Mouse (Mus musculus): ENCODE measurements around the gene Vrk1.

Gene Vrk1

DNA sequence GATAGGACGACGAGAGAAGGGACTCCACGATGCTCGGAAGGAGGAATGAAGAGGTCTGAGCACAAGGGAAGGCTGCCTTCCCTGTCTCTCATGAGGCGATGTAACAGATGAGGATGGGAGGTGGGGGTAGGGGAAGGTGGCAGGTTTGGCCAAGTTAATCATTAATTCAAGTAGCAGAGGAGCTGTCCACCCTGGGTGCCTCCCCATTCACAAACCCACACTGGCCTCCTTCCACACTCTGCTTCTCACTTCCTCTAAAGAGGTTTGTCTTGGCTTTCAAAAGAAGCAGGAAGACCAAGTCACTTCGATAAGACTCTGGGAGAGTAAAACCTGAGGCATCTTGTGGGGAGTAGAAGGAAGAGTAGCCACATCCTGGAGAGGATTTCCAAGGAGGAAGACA is 5.3 kb upstream of the Vrk1 start:
- no peak for DNase-seq

DNA sequence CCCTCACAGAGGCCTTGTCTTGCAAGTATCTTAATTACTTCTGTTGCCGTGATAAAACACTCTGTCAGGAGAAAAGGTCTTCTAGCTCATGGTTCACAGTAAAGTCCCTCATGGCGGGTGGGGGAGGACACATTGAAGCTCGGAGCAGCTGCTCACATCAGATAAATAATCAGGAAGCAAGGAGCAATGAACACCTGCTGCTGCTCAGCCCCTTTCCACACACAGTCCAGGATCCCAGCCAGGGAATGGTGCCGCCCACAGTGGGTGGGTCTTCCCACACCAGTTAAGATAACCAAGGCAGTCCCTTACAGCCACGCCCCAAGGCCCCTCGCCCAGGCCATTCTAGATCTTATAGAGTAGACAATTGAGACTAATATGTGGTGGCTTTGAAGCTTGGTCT is 3.8 kb upstream of the Vrk1 start:
- DNase-seq, result no peak

DNA sequence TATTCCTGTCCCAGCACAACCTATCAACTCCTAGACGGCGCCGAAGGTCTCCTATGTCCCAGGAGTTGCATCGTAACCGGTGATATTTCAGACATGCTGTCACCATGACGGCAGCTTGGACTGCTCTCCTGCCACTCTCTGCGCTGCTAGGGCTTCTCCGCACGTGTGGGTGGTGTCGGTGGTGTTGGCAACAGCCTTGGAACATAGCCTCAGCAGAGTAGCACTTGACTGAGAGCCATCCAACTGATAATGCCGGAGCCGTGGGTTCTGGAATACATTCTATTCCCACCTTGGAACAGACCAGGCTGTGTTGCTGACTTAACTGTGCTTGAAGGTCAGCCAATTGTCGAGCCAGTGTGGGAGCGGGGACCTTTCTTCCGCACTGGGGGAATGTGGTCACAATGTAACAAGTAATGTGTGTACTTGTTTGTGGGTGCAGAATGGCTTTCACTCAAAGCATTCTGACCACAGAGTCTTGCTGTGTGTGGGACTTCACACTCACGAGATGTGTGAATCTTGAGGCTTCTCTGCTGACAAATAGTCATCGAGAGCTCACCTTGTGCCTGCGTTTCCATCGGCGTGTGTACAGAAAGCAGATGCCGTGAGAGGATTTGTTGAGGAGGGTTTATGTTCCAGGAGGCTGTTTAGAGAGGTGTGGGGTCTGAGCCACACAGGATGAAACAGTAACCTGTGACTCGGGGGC is 1.5 kb upstream of the Vrk1 start:
- DNase-seq, result no peak

- DNase-seq, result no peak
Observed at GRCm38 (mm10) chr12:106009122-106009870, 732 bp upstream of the Vrk1 start.

DNA sequence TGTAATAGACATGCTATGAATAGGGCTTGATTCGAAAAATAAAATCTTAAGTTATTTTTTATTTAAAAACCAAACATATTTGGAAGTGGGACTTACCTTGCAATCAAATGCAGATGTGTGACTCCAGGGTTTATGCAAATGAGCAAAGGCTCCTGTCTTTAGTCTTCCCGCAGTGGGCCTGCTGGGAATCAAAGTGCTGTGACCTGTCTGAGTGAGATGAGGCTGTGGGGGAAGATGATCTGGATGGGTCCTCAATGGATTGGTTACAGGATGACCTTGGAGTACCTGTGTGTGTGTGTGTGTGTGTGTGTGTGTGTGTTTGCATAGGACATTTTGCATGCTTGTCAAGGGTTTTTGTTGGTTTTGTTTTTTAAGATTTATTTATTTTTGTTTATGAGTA is 2.1 kb downstream of the Vrk1 start:
- DNase-seq, result no peak

DNA sequence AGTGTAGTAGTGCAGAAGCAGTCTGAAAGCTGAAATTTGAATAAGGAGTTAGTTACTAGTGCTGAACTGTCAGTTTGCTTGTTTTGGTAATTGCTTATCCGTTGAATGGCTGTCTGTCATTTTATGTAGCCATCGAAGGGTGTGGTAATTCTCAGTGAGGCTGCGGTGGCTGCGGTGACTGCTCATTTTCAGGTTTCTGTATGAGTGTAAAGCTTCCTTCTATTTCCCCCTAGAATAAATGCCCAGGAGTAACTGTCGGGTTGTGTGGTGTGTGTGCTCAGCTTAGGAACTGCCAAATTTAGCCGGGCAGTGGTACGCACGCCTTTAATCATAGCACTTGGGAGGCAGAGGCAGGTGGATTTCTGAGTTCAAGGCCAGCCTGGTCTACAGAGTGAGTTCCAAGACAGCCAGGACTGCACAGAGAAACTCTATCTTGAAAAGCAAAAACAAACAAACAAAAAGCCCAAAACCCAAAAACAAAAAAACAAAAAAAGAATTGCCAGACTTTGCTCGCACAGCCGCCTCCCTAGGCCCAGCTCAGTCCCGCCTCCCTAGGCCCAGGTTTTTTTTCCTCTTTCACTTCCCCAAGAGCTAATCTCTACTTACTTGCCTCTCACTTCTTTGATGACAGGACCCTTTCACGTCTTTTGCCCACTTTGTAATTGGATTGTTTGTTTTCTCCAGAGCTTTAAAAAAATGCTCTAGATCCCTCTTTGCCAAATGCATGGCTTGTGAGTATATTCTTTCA is 6.4 kb downstream of the Vrk1 start:
- no peak for DNase-seq

DNA sequence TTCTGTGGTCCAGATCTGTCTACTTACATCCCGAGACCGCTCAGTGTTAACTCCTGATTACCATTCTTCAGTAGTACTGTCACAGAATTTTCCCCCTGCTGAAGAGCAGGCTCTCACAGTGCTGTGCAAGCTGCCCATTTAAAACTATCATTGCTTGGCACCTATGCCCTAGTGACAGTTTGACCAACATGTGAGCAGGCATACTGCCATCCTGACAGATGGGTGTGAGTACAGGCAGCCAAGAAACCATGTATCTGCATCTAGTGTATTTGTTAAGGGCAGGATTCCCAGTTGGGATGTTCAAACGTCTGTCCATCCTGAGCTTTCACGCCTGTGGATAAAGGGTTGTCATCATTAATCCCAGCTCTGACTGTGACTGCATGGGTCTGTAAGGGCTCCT is 10.0 kb downstream of the Vrk1 start:
- DNase-seq, result peak; percentile 95 to 96

DNA sequence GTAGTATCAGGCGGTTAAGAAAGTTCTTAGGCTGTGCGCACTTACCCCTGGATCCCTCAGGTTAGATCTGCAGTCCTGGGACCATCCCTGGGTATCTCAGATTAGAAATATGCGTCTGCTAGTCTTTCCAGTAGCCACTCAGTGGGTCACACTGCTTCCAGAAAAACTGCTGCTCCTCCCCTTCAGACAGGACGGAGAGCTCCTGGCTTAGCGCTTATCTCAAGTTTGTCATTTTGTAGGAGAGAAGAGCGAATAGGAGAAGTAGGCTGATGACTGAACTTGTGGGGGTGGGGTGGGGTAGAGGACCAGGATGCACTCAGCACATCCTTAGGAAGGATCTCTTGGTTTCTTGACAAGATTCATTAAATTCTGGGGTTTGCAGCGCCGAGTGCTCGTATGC is 13.6 kb downstream of the Vrk1 start:
- DNase-seq, result no peak

DNA sequence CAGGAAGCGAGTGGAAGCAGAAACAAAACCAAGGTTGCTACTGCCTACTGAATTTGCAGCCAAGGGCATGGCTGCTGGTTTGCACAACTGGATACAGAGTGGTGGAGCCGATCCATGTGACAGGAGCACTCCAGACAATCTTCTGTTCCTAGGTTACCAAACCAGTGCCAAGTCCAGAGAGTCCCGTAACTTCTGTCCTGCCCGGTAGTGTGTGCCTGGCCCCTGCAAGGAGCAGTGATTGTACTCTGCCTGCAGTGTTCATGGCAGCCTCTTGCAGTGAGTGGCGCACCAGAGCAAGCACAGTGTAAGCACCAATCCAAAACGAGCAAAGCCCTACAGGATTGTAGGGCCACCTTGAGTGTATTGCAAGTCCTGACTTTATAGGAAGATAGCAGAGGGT is 15.4 kb downstream of the Vrk1 start:
- DNase-seq, result no peak

DNA sequence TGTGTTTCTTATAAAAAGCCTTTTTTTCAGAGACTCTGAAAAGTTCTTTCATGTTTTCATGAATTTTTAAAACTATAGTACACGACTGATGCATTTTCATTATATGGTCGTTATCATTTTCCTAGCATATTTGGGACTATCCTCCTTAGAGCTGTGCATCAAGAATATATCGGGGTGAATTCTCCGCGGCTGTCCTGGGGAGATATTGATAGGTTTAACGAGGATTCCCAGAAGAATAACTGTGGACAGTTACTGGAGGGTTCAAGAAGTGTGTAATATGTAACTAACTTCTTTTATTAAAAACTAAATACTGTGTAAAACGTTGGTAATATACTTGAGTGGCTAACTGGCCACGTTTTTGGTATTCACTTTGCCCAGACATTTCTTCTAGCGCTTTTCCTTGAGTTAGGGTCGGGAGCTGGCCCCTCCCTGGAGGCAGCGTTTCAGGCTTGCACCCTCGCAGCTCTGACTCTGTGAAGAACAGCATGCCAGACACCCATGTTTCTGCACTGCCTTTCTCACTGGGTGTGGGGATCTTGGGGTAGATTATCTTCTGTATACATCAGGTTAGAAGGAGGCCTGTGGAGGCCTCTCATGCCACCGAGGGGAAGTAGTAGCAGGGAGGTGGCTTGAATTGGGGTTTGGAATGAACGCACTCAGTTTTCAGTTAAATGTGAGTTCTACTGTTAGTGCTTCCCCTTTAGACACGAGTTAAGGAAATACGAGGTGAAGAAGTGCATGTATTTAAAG is 16.5 kb downstream of the Vrk1 start:
- no peak for DNase-seq

- no peak for DNase-seq
Observed at GRCm38 (mm10) chr12:106027372-106027771, 17.3 kb downstream of the Vrk1 start.

GRCm38 (mm10) chr12:106029582-106029981 is 19.6 kb downstream of the Vrk1 start:
- no peak for DNase-seq

- DNase-seq, result no peak
Observed at GRCm38 (mm10) chr12:106030146-106030745, 20.2 kb downstream of the Vrk1 start.

- DNase-seq, result no peak
Observed at GRCm38 (mm10) chr12:106030796-106031195, 20.8 kb downstream of the Vrk1 start.

DNA sequence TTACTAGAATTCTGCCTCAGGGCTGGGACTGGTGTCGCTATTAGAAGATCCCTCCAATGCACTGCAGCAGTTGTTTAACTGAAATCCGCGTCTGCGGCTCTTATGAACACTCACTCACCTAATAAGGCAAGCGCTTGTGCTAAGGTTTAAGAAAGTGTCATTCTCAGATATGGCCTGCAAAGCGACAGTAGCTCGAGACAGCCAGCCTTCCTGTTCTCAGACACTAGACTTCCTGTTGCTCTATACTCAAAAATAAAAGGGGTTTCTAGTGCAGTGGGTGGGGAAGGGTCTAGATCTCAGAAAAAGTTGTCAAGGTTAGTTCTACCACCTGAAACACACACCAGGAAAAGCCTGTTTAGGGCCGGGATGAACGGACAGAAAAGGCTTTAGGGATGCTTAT is 21.9 kb downstream of the Vrk1 start:
- DNase-seq, result no peak

GRCm38 (mm10) chr12:106032361-106032760 is 22.3 kb downstream of the Vrk1 start:
- DNase-seq, result no peak

DNA sequence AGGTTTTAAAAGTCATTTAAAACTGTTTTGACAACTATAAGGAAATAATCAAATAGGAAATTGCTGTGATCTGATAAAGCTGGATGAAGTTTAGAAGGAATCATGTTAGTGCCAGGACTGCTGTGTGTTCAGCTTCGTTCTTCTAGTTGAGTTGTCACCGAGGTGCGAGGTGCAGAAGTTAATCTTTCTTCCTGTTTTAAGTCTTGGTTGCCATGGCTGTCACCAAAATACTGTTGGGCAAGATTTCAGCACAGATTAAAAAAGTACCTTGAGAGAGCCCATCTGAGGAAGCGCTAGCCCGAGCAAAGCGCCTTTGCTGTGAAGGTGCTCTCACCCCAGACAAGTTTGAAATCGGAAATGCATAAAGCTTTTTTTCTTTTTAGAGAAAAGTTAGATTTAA is 24.2 kb downstream of the Vrk1 start:
- no peak for DNase-seq

GRCm38 (mm10) chr12:106034761-106035160 is 24.7 kb downstream of the Vrk1 start:
- no peak for DNase-seq

DNA sequence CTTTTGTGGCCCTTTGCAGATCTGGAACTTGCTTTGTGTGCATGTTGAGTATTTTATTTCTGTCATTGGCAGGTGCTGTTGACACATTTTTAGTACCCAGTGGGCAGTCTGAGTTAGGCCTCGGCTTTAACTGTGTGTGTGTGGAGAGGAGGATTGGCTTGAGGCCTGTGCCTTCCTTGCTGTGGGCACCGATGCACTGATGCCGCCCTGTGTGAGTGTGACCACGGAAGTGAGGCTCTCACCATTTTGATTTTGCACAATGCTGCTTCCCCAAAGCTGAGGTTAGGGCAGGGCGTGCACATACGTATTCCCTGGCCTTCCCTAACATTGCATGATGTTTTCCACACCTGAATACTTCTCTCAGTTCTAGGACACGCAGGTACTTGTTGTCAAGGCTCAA is 30.2 kb downstream of the Vrk1 start:
- no peak for DNase-seq

GRCm38 (mm10) chr12:106046143-106046795 is 36.2 kb downstream of the Vrk1 start:
- no peak for DNase-seq

DNA sequence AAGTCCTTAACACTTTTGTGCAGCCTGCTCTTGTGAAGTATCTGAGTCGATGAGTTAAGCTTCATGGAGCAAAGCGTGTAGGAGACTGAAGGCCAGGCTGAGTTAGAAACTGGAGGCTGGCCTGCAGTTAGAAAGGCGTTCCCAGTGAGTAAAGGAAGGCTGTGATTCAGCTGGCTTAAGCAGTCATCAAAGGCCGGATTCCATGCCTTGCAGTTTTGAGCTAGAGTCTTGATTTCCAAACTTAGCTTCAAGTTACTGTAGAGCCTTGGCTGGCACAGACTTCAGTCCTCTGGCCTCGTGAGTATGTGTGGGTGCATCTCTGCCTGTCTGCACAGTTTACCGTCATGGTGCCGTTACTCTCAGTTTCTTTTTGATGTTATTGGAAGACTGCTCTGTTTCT is 42.2 kb downstream of the Vrk1 start:
- no peak for DNase-seq

GRCm38 (mm10) chr12:106055799-106056198 is 45.8 kb downstream of the Vrk1 start:
- peak; percentile 90 to 93 for DNase-seq
